Comparison of ENCODE assay signal across 21 mouse cellular contexts in the genomic region with DNA sequence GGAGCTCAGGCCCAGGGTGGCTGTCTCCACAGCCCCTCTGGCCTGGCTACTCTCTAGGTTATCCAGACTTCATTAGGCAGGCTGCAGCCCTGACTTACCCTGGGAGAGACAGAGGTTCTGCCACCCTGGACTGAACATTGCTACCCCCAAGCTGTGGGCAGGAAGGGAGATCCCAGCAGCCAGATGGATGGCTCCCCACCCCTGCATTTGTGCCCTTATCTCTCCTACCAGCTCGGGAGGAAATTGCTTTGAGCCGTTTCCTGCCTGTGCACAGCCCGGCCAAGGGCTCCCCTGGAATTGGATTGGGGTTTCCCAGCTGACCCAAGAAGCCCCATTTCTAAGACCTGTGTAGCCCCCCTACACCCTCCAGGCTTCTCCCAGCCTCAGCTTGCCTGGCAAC. TPM values are rescaled to one million over a fixed set of nuclear protein-coding genes. Genes with fewer than 3 reads are reported as not detected.
DNase-seq lines count a peak whose midpoint lies in the region; ATAC-seq and TF ChIP-seq lines count a peak whose summit lies in the region.
"Had no signal": no experiment of that assay in that cellular context is flagged by ENCODE, and none has a peak within 500 bp of the region (broad histone marks: within the 10 kb centered on the region; RNA-seq: fewer than 3 reads in every experiment).

No protein-coding gene starts in this region.

- peaks cover 17% of the 10 kb centered on the region for H3K36me3 ChIP-seq in heart, embryonic 13.5 days
- H3K36me3 ChIP-seq in liver, embryonic 12.5 days, result no peaks in the 10 kb centered on the region
- H3K36me3 ChIP-seq: embryonic facial prominence, embryonic 12.5 days; forebrain, embryonic 15.5 days; limb, embryonic 13.5 days had no signal

- no peak for TF ChIP-seq POLR2A in lung, adult 2 months (IDR thresholded peaks at IDR 0.05; ENCODE audit: borderline replicate concordance, extremely low read depth, low read depth, low read length)

- ATAC-seq in heart, embryonic 13.5 days (ENCODE audit: extremely low read depth, insufficient number of reproducible peaks, low FRiP score, low TSS enrichment), result no peak
- ATAC-seq in liver, embryonic 12.5 days, result no peak
- no peak for ATAC-seq in granulocyte monocyte progenitor cell, adult 5-6 weeks (replicated peaks; ENCODE audit: poor library complexity, severe bottlenecking)
- ATAC-seq in inflammation-experienced regulatory T-cells, adult 6 months, result no peak
- ATAC-seq: activated CD4-positive, CD25-positive, alpha-beta regulatory T cell, adult 4 months; forebrain, embryonic 15.5 days; Patski had no signal

- no peak for TF ChIP-seq CTCF in lung, adult 2 months (IDR thresholded peaks at IDR 0.05; ENCODE audit: insufficient read depth, low read length)

- DNase-seq in heart, adult 18-20 months, result no peak
- peak; percentile 7 to 28 for DNase-seq in lung, adult 18-20 months
- DNase-seq in lung, adult 2 months, result no peak
- DNase-seq in lung, postnatal 36 days, result peak; percentile 43
- DNase-seq: adrenal gland, postnatal 14 days; cerebellum, adult 11-12 months; kidney, adult 8-10 months; kidney, postnatal 25 days; layer of hippocampus, adult 9-11 months; thymus, postnatal 25 days had no signal

- no peaks in the 10 kb centered on the region for H3K9me3 ChIP-seq in heart, embryonic 13.5 days
- H3K9me3 ChIP-seq in liver, embryonic 12.5 days (replicated peaks), result no peaks in the 10 kb centered on the region
- H3K9me3 ChIP-seq: embryonic facial prominence, embryonic 12.5 days; forebrain, embryonic 15.5 days; limb, embryonic 13.5 days had no signal

- H3K27ac ChIP-seq in heart, embryonic 13.5 days (replicated peaks), result peak overlapping the region; percentile 79
- H3K27ac ChIP-seq in liver, embryonic 12.5 days, result no peak overlapping the region
- H3K27ac ChIP-seq: embryonic facial prominence, embryonic 12.5 days; forebrain, embryonic 15.5 days; limb, embryonic 13.5 days; macrophage had no signal

- H3K27me3 ChIP-seq in heart, embryonic 13.5 days (replicated peaks), result no peaks in the 10 kb centered on the region; the same call in 1 of the 2 replicates
- no peaks in the 10 kb centered on the region for H3K27me3 ChIP-seq in liver, embryonic 12.5 days (replicated peaks)
- H3K27me3 ChIP-seq: embryonic facial prominence, embryonic 12.5 days; forebrain, embryonic 15.5 days; limb, embryonic 13.5 days had no signal

- 2% methylated on average over 3 of the region's 3 CpGs for WGBS in heart, embryonic 13.5 days
- 19% methylated on average over 3 of the region's 3 CpGs for WGBS in lung, adult 2 months
- 6% methylated on average over 3 of the region's 3 CpGs for WGBS in liver, embryonic 12.5 days (ENCODE audit: insufficient replicate concordance)

- peak overlapping the region; percentile 50 for H3K4me2 ChIP-seq in heart, embryonic 13.5 days
- peak overlapping the region; percentile 13; the same call in 1 of the 2 replicates for H3K4me2 ChIP-seq in liver, embryonic 12.5 days
- H3K4me2 ChIP-seq: embryonic facial prominence, embryonic 12.5 days; forebrain, embryonic 15.5 days; limb, embryonic 13.5 days had no signal

- no peak overlapping the region for H3K4me3 ChIP-seq in heart, embryonic 13.5 days
- H3K4me3 ChIP-seq in lung, adult 2 months (replicated peaks; ENCODE audit: extremely low read depth, low read depth, low read length), result no peak overlapping the region
- H3K4me3 ChIP-seq in liver, embryonic 12.5 days, result no peak overlapping the region
- H3K4me3 ChIP-seq: embryonic facial prominence, embryonic 12.5 days; forebrain, embryonic 15.5 days; limb, embryonic 13.5 days had no signal

- peak overlapping the region; percentile 61 for H3K9ac ChIP-seq in heart, embryonic 13.5 days
- H3K9ac ChIP-seq in liver, embryonic 12.5 days, result no peak overlapping the region
- H3K9ac ChIP-seq: embryonic facial prominence, embryonic 12.5 days; forebrain, embryonic 15.5 days; limb, embryonic 13.5 days had no signal

- peaks cover 50% of the 10 kb centered on the region for H3K4me1 ChIP-seq in heart, embryonic 13.5 days
- peaks cover 4% of the 10 kb centered on the region for H3K4me1 ChIP-seq in lung, adult 2 months (ENCODE audit: control insufficient read depth, insufficient read depth, low read length)
- H3K4me1 ChIP-seq in liver, embryonic 12.5 days, result peaks cover 16% of the 10 kb centered on the region

RNA-seq across cellular contexts. Expression of gene Hcn4, which starts 23.8 kb away (rescaled TPM):
- 1.3 and 1.8 TPM in 2 replicates for polyA plus RNA-seq in heart, embryonic 13.5 days (2015; fragmentation: Nextera tagmentation; extraction: Ambion mirVana)
- 1 to 10 TPM; 6.6 to 6.8 TPM for total RNA-seq in heart, adult 18-20 months (2021)
- polyA plus RNA-seq in lung, adult 2 months (2012; rRNA removed), result 0.62 and 0.67 TPM in 2 replicates
- 0.07 TPM in 2 replicates for polyA plus RNA-seq in liver, embryonic 12.5 days (2016; fragmentation: Nextera tagmentation; extraction: Ambion mirVana)
- total RNA-seq in granulocyte monocyte progenitor cell, adult 5-6 weeks (2014; fragmentation: Nextera tagmentation), result not detected in 2 replicates
- not detected in 2 replicates for total RNA-seq in granulocyte monocyte progenitor cell, adult 5-6 weeks (2017)
- polyA plus RNA-seq in inflammation-experienced regulatory T-cells, adult 6 months (2017; shearing (Covaris generic)), result not detected
- polyA plus RNA-seq: activated CD4-positive, CD25-positive, alpha-beta regulatory T cell, adult 4 months; C2C12; macrophage had no signal

Comparison
In these comparisons a context has a peak if more than half of its experiments do, and no peak if none do; other contexts are left out.
1. DNase-seq: peak in lung, adult 18-20 months (2 of 2) and lung, postnatal 36 days (single experiment); none in heart, adult 18-20 months (0 of 2) and lung, adult 2 months (single experiment).